Mouse (Mus musculus): ENCODE measurements at regions not wholly inside any gene's neighbourhood (a gene's known extent, or its start where the extent isn't known, plus 50 kb on each side); places are given as distances from the start of the nearest gene placed in this dataset.

GRCm38 (mm10) chr2:160421216-160421911, 54.5 kb upstream of the Mafb start:
- DNase-seq, result peak; percentile 19

- no peak for DNase-seq
Observed at GRCm38 (mm10) chr2:160424491-160424890, 57.6 kb upstream of the Mafb start.

- no peak for DNase-seq
Observed at GRCm38 (mm10) chr2:160427431-160427830, 60.6 kb upstream of the Mafb start.

GRCm38 (mm10) chr2:160433252-160433651, 66.4 kb upstream of the Mafb start:
- DNase-seq, result peak; percentile 74

- DNase-seq, result no peak
Observed at GRCm38 (mm10) chr2:160434701-160435100, 67.8 kb upstream of the Mafb start.

- DNase-seq, result no peak
Observed at GRCm38 (mm10) chr2:160435622-160436021, 68.8 kb upstream of the Mafb start.

- no peak for DNase-seq
Observed at GRCm38 (mm10) chr2:160439028-160439427, 72.2 kb upstream of the Mafb start.

GRCm38 (mm10) chr2:160440236-160440635, 73.4 kb upstream of the Mafb start:
- DNase-seq, result no peak

GRCm38 (mm10) chr2:160451057-160451456, 84.2 kb upstream of the Mafb start:
- DNase-seq, result peak; percentile 8

- peak; percentile 80 for DNase-seq
Observed at GRCm38 (mm10) chr2:160451481-160452238, 84.8 kb upstream of the Mafb start.

GRCm38 (mm10) chr2:160452239-160452530, 85.3 kb upstream of the Mafb start:
- no peak for DNase-seq

GRCm38 (mm10) chr2:160452730-160453129, 85.9 kb upstream of the Mafb start:
- no peak for DNase-seq

- DNase-seq, result no peak
Observed at GRCm38 (mm10) chr2:160455617-160456016, 88.8 kb upstream of the Mafb start.

GRCm38 (mm10) chr2:160456681-160457080, 89.8 kb upstream of the Mafb start:
- DNase-seq, result no peak

- no peak for DNase-seq
Observed at GRCm38 (mm10) chr2:160471561-160471960, 104.7 kb upstream of the Mafb start.

GRCm38 (mm10) chr2:160476181-160476580, 109.3 kb upstream of the Mafb start:
- DNase-seq, result no peak

GRCm38 (mm10) chr2:160479240-160479639, 112.4 kb upstream of the Mafb start:
- no peak for DNase-seq

GRCm38 (mm10) chr2:160485097-160485496, 118.2 kb upstream of the Mafb start:
- no peak for DNase-seq

GRCm38 (mm10) chr2:160485515-160485914, 118.7 kb upstream of the Mafb start:
- no peak for DNase-seq

GRCm38 (mm10) chr2:160499726-160500125, 132.9 kb upstream of the Mafb start:
- DNase-seq, result no peak

- DNase-seq, result no peak
Observed at GRCm38 (mm10) chr2:160502901-160503300, 136.0 kb upstream of the Mafb start.

GRCm38 (mm10) chr2:160503597-160504393, 136.9 kb upstream of the Mafb start:
- DNase-seq, result no peak

- no peak for DNase-seq
Observed at GRCm38 (mm10) chr2:160504394-160504657, 137.5 kb upstream of the Mafb start.
